Mouse (Mus musculus): ENCODE measurements around the gene Cask. TPM values are rescaled to one million over a fixed set of nuclear protein-coding genes. Genes with fewer than 3 reads are reported as not detected.

The Cask gene
- total RNA-seq, 2 experiments from 2014 or later: 16.8 to 17.3 TPM

- intact Hi-C loops (cut with DNase I): no loop called here
These were observed 371.6 kb downstream of the Cask start for GRCm38 (mm10) chrX:13479570-13479969.

GRCm38 (mm10) chrX:13478298-13478697, 372.9 kb downstream of the Cask start:
- intact Hi-C loops (cut with DNase I): no loop called here
- DNase-seq: no peak

More at GRCm38 (mm10) chrX:13479570-13479969, 371.6 kb downstream of the Cask start:
- DNase-seq: no peak

DNA sequence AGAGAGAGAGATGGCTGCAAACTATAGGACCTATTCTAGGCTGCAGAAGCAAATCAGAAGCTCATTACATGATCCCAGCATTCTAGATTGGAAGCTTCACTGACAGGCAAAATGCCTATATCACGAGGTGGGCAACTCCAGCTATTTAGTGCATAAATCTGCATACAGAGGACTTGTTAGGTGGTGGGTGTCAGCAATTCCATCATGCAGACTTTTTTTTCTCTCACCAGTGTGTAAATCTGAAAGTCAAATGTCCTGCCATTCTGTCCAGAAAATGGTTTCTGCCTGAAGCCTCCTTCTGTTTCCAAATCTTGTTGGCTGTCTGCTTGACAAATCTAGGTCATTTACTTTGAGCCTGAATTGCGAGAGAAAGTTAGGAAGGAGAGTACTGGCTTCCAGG, 373.6 kb downstream of the Cask start:
- no peak for DNase-seq
- intact Hi-C loops (cut with DNase I): no loop called here

DNA sequence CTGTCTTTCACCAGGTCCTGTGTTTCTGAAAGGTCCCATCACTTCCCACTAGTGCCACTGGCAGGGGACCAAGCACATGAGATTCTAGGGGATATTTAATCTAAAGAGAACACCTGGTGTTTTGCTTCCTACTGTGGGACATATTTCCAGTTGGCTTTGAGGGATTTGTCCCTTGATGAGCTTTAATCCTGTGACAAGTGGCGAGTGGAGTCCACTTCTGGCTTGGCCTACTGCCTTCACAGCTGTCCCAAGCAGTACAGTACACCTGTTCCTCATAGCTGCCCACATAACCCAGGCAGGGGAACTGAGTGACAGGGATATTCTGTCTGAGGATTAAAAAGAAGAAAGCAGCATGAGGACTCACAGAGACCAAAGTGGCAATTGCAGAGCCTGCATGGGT, 375.8 kb downstream of the Cask start:
- intact Hi-C loops (cut with DNase I): no loop called here
- no peak for DNase-seq

GRCm38 (mm10) chrX:13472751-13473225, 378.4 kb downstream of the Cask start:
- no peak for DNase-seq
- intact Hi-C loops (cut with DNase I): no loop called here

DNA sequence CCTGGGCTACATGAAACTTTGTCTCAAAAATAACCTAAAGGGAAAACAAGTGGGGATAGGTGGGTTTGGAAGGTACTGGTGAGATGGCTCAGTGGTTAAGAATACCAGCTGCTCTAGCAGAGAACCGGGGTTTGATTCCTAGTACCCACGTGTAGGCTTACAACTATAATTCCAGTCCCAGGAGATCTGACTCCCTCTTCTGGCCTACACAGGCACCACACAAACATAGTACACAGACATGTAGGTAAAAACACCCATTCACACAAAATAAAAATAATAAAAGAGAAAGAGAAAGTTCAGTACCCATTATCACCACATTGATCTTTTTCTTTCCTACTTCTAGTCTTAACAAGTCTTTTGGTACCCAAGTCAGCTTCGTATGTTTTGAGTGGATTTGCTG, 379.2 kb downstream of the Cask start:
- intact Hi-C loops (cut with DNase I): no loop called here
- no peak for DNase-seq

- peak; percentile 56 to 71 for DNase-seq
- intact Hi-C loops (cut with DNase I): loop anchor here (5.0 kb wide), 1 partner anchor 38 kb away; no protein-coding TSS in a partner anchor
These were observed 381.7 kb downstream of the Cask start for GRCm38 (mm10) chrX:13469160-13470116.

DNA sequence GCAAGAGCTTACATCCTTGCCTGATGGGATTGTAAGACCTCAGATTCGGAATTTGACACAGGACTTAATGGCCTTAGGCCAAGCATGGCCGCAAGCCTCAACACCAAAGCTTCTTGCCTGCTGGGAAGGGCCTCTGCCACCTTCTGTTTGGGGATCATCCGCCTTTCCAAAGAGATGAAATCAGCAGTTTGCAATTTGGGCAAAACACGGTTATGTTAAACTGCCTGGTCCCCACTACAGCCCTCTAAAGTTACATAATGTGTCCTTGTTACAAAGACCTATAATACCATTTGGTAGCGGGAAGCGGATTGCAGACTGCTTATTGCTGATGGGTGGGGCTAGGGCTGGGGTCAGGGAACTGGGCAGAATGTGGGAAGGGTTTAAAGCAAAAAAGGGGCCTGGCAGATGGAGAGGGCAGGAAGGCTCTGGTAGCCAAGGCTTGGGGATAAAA, 384.0 kb downstream of the Cask start:
- no peak for DNase-seq
- intact Hi-C loops (cut with DNase I): loop anchor here (5.0 kb wide), 1 partner anchor 40 kb away; no protein-coding TSS in a partner anchor

Small RNAs within 50 kb of the gene (microRNA-seq; reads per million reads assigned to microRNA genes)
- gene Gm25246: 0 reads per million in 2 experiments

Other genes starting within 250 kb of the Cask start
- gene Gpr34, start 219.3 kb downstream of the Cask start, total RNA-seq (2021): 1 to 10 TPM; 1.4 to 1.7 TPM
- gene Gpr82, start 190.0 kb downstream of the Cask start, total RNA-seq (2021): not detected

All from heart, postnatal 14 days (tissue).